Mouse (Mus musculus) myocyte (in vitro differentiated cells): ENCODE measurements around the gene Bola3. TPM values are rescaled to one million over a fixed set of nuclear protein-coding genes. Genes with fewer than 3 reads are reported as not detected.

Experiments used
- H3K27me3 ChIP-seq: one replicate; pipeline ENCODE4 v1.6.1; 2011; ENCODE audit not compliant: control insufficient read depth, insufficient read depth, insufficient read length
- H3K36me3 ChIP-seq: one replicate; pipeline ENCODE4 v1.6.1; 2011; ENCODE audit not compliant: control insufficient read depth, insufficient read depth
- H3K4me2 ChIP-seq: one replicate; pipeline ENCODE4 v1.6.1; 2011; ENCODE audit warnings: low read depth, control low read depth
- H3K4me3 ChIP-seq: one replicate; pipeline ENCODE4 v1.5.1; 2011; ENCODE audit warnings: mild to moderate bottlenecking, control low read depth, moderate library complexity
- H3K79me2 ChIP-seq: one replicate; pipeline ENCODE4 v1.6.1; 2011; ENCODE audit not compliant: control insufficient read depth, insufficient read depth
- H3ac ChIP-seq: one replicate; pipeline ENCODE4 v1.6.1; 2011; ENCODE audit not compliant: control insufficient read depth, insufficient read length
- CEBPB ChIP-seq: IDR thresholded peaks from 2 replicates; pipeline ENCODE4 v1.6.1; 2011; ENCODE audit warnings: mild to moderate bottlenecking, moderate library complexity; ENCODE audit not compliant: poor library complexity, insufficient read depth, severe bottlenecking
- E2F4 ChIP-seq: IDR thresholded peaks from one replicate; pipeline ENCODE4 v1.6.1; 2011; ENCODE audit warnings: mild to moderate bottlenecking, control low read depth, moderate library complexity; ENCODE audit not compliant: insufficient read depth
- MAX ChIP-seq: IDR thresholded peaks from one replicate; pipeline ENCODE4 v1.6.1; 2011; ENCODE audit warnings: low read depth, mild to moderate bottlenecking, control low read depth
- MYOD1 ChIP-seq, 3 experiments: IDR thresholded peaks; one replicate each; pipeline ENCODE4 v1.6.1; 2011; ENCODE audit warnings: control low read depth in 2 of 3, low read depth in 2 of 3, mild to moderate bottlenecking in 2 of 3, moderate library complexity in 1 of 3; ENCODE audit not compliant: insufficient read length in 2 of 3, control insufficient read depth in 1 of 3
- MYOG ChIP-seq, 3 experiments: IDR thresholded peaks; one replicate each; pipeline ENCODE4 v1.6.1; 2011; ENCODE audit warnings: control low read depth in 2 of 3, low read depth in 2 of 3, mild to moderate bottlenecking in 2 of 3; ENCODE audit not compliant: insufficient read length in 2 of 3, control insufficient read depth in 1 of 3, insufficient read depth in 1 of 3
- POLR2A ChIP-seq: IDR thresholded peaks from one replicate; pipeline ENCODE4 v1.6.1; 2011; ENCODE audit warnings: low read depth, mild to moderate bottlenecking, control low read depth, moderate library complexity; ENCODE audit not compliant: insufficient read length
- POLR2AphosphoS2 ChIP-seq: IDR thresholded peaks from one replicate; pipeline ENCODE4 v1.6.1; 2011; ENCODE audit warnings: low read depth, control low read depth; ENCODE audit not compliant: insufficient read length
- REST ChIP-seq: IDR thresholded peaks from one replicate; pipeline ENCODE4 v1.6.1; 2011; ENCODE audit warnings: mild to moderate bottlenecking, control low read depth, moderate library complexity; ENCODE audit not compliant: insufficient read depth, insufficient read length
- SRF ChIP-seq: IDR thresholded peaks from one replicate; pipeline ENCODE4 v1.6.1; 2011; ENCODE audit warnings: low read depth; ENCODE audit not compliant: control insufficient read depth, insufficient read length
- TCF12 ChIP-seq: IDR thresholded peaks from one replicate; pipeline ENCODE4 v1.6.1; 2011; ENCODE audit warnings: mild to moderate bottlenecking, control low read depth; ENCODE audit not compliant: poor library complexity, insufficient read depth, severe bottlenecking
- TCF3 ChIP-seq: IDR thresholded peaks from one replicate; pipeline ENCODE4 v1.6.1; 2011; ENCODE audit warnings: low read depth, control low read depth; ENCODE audit not compliant: insufficient read length
- USF1 ChIP-seq: IDR thresholded peaks from one replicate; pipeline ENCODE4 v1.6.1; 2011; ENCODE audit warnings: low read depth, mild to moderate bottlenecking, control low read depth, moderate library complexity
- polyA plus RNA-seq: library from polyadenylated mRNA; unstranded; fragments of >200 nt; fragmentation: generic; extraction: Trizol; gene quantifications from one replicate; pipeline ENCODE4 v1.2.1, GENCODE M21; 2012; ENCODE audit warnings: missing spikeins

Bola3 gene
- polyA plus RNA-seq, 1 experiment: 104 TPM

DNA sequence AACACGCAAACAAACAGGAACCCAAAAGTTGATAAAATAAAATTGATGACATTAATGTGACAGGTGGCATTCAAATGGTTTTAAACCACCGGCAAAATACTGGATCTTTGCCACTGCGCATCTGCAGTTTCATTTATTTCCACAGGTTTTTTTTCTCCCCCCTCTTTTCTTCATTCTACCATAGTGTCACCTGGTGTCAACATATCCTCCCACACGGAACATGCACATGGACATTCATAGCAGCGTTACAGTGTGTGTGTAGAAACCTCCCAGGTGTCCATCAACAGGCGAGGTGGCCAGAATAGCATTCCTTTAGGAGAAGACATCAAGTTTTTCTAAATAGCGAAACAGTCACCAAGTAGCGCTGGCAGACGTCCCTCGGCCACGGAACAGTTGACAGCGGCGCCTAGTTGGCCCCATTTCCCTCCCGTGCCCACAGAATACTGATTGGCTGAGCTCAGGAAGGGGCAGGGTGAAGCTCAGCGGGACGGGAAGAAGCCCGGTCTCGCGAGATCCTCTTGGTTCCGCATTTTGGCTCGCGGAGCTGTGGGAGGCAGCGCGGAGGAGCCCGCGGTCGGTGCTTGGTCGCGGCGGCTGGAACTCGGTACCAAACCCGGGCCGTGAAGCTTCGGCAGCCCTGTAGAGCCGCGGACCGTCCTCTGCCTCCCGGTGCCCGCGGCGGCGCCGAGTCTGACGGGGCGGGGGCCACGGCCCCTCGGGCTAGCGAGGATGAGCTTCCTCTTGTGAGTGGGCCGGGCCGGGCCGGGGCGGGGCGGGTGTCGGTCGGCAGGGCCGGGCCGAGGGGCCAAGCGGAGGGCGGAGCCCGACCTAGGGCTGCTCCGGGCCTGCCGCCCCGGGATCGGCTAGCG, 23.2 kb upstream of the Bola3 start, which contains the start of the genes Mthfd2 and Mob1a:
TSS of gene Mthfd2 (minus strand) at position 384 of the 869 bp plus-strand sequence.
TSS of gene Mob1a (plus strand) at position 492 of the 869 bp plus-strand sequence.
- Histone ChIP-seq H3ac (peak within 1 kb of the TSS; percentile 71), H3K36me3 (peaks cover 12% of the 10 kb centered on the region), H3K4me3 (peak within 1 kb of the TSS; percentile 82), H3K4me2 (peak within 1 kb of the TSS; percentile 97), H3K79me2 (peaks cover 43% of the 10 kb centered on the region), H3K27me3 (no peaks in the 10 kb centered on the region)
- TF ChIP-seq E2F4 (peak; percentile 29), MYOG (IDR thresholded peaks at IDR 0.05; ENCODE audit: control insufficient read depth in 1 of 3, insufficient read depth in 1 of 3, insufficient read length in 2 of 3, low read depth in 2 of 3) (peak in 2 of 3 experiments; percentile 23), TCF3 (no peak), TCF12 (no peak), MAX (no peak), CEBPB (no peak), MYOD1 (IDR thresholded peaks at IDR 0.05; ENCODE audit: control insufficient read depth in 1 of 3, insufficient read length in 2 of 3, low read depth in 2 of 3) (no peak), POLR2A (peak; percentile 92), REST (no peak), POLR2AphosphoS2 (peak; percentile 91), USF1 (no peak), SRF (no peak)

DNA sequence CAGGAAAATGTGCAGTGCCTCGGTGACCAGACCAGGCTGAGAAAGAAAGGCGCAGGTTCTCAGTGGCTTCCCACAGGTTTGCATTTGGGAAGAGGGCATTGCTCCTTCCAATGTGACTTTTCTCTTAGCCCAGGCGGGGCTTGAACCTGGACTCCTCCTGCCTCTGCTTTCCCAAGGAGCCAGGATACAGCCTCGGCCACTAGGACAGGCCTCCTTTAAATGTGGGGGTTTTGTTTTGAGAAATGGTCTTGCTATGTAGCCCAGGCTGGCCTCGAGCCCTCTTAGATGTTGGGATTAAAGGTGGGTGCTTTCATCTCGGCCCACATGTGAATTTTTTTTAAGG, 22.6 kb upstream of the Bola3 start:
- Histone ChIP-seq H3K79me2 (peaks cover 43% of the 10 kb centered on the region), H3K36me3 (peaks cover 12% of the 10 kb centered on the region), H3K27me3 (no peaks in the 10 kb centered on the region), H3K4me3 (peak overlapping the region; percentile 82), H3K4me2 (peak overlapping the region; percentile 86), H3ac (peak overlapping the region; percentile 71)
- no peak for TF ChIP-seq POLR2AphosphoS2
- no peak for TF ChIP-seq TCF3
- no peak for TF ChIP-seq CEBPB
- no peak for TF ChIP-seq TCF12
- no peak for TF ChIP-seq REST
- TF ChIP-seq POLR2A: no peak
- no peak for TF ChIP-seq SRF
- no peak for TF ChIP-seq E2F4
- no peak for TF ChIP-seq MYOG (IDR thresholded peaks at IDR 0.05; ENCODE audit: control insufficient read depth in 1 of 3, insufficient read depth in 1 of 3, insufficient read length in 2 of 3, low read depth in 2 of 3)
- no peak for TF ChIP-seq USF1
- TF ChIP-seq MYOD1 (IDR thresholded peaks at IDR 0.05; ENCODE audit: control insufficient read depth in 1 of 3, insufficient read length in 2 of 3, low read depth in 2 of 3): no peak
- TF ChIP-seq MAX: no peak

DNA sequence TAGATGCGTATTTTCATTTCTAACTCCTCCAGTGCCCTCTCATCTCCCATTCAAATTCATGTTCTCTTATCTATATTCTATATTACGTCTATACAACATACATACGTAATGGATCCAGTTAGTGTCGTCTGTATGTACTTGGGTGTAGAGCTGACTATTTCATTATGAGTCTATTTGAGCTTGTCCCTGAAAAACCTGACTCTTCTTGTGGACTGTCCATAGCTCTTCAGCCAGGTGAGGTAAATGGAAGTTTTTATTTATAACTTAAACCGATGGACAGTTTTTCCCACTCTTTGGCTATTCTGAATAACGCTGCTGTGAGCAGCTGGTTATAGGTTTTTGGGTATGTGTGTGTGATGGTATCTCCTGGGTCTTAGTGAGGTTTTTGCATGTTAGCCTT, 22.2 kb upstream of the Bola3 start:
- TF ChIP-seq REST (no peak), USF1 (no peak), POLR2A (no peak), TCF12 (no peak), MAX (no peak)
- peaks cover 43% of the 10 kb centered on the region for H3K79me2 ChIP-seq
- H3K27me3 ChIP-seq: no peaks in the 10 kb centered on the region
- H3ac ChIP-seq: peak overlapping the region; percentile 71
- H3K4me2 ChIP-seq: peak overlapping the region; percentile 86
- H3K4me3 ChIP-seq: peak overlapping the region; percentile 82
- peaks cover 15% of the 10 kb centered on the region for H3K36me3 ChIP-seq

DNA sequence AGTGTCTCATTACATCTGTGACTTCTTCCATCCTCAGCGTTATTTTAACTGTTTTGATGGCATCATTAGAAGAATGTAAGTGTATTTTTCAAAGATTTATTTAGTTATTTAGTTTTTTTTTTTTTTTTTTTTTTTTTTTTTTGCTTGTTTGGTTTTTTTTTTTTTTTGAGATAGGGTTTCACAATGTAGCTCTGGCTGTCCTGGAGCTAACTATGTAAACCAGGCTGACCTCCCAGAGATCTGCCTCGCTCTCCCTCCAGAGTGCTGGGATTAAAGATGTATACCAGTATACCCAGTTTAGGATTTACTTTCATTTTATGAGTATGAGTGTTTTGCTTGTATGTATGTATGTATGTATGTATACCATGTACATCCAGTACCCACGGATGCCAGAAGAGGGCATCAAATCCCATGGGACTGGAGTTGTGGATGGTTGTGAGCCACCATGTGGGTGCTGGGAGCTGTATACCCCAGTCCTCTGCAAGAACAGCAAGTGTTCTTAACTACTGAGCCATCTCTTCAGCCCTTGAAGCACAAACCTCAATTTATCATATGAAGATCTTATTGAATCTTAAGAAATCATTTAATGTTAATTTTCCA, 21.3 kb upstream of the Bola3 start:
- Histone ChIP-seq H3K27me3 (no peaks in the 10 kb centered on the region), H3K79me2 (peaks cover 43% of the 10 kb centered on the region), H3K4me3 (peak overlapping the region; percentile 82), H3ac (no peak overlapping the region), H3K4me2 (peak overlapping the region; percentile 86), H3K36me3 (peaks cover 23% of the 10 kb centered on the region)
- TF ChIP-seq USF1 (no peak), MYOD1 (IDR thresholded peaks at IDR 0.05; ENCODE audit: control insufficient read depth in 1 of 3, insufficient read length in 2 of 3, low read depth in 2 of 3) (no peak), POLR2A (no peak), TCF3 (no peak), MAX (no peak), POLR2AphosphoS2 (no peak), MYOG (IDR thresholded peaks at IDR 0.05; ENCODE audit: control insufficient read depth in 1 of 3, insufficient read depth in 1 of 3, insufficient read length in 2 of 3, low read depth in 2 of 3) (no peak), CEBPB (no peak), E2F4 (no peak), REST (no peak), SRF (no peak)
